Mouse (Mus musculus) natural killer cell, adult 2 months (primary cell): ENCODE results near the gene Utp11.

Experiments used
- DNase-seq, 2 experiments: peaks; one replicate each; pipeline ENCODE4 v3.0.0; 2022; ENCODE audit warnings: low spot score in 2 of 2

Utp11 gene

DNA sequence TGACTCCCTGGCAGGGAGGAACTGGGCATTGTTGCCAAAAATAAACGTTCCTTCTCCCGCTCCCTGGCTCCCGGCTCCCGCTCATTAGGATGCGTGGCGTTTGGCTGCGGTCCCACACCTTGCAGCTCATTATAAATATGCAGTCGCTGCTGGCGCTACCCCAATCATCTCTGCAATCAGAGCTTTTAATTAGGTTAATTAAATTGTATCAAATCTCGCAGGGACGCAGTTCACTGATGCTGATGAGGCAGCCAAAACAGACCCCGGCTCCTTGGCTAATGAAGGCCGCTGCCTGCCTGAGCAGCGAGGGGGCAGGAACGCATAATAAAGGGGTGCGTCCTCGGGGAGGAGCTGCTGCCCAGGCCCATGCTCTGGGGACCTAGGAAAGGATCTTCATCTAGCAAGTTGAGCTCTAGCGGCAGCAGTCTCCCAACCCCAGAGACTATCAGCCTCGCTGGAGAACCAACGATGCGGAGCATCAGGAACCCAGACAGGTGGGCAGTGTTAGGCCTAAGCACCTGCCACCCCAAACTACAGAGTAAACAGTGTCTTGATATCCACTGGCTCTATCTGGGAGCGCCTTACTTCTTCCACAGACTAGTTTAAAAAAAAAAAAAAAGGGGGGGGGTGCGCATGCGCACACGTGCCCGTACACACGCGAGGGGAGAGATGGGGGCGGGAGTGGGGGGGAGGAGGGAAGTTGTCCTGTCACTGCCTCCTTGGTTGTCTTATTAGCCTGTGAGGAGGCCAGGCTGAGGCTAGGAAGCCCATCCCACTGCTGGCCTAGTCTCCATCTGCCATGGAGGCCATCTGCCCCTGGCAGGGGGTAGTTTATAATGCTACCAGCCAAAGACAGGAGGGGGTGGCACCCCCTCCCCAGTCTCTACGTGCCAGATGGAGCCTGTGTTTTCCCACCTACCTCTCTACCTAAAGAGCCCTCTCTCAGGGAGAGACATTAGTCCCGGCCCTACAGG is 20.8 kb downstream of the Utp11 start:
- DNase-seq, result no peak

- DNase-seq, result no peak
These were observed 21.8 kb downstream of the Utp11 start for GRCm38 (mm10) chr4:124671583-124671982.

DNA sequence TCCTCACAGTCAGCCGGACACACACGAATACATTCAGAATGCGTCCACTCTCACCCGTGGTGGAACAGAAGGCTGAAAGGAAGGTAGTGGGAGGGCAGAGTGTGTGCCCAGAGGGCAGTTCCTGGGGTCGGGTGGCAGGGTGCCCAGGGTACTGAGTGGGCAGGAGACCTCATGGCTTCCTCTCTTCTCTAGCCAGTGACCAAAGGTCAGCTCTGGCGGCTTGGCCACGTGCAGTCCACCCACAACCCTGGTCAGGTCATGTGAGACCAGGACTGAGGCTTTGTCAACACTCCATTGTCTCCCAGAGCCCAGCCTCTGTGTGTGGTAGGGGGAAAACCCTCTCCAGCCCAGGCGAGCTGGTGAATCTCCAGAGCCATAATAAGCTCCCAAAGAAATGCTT is 23.2 kb downstream of the Utp11 start:
- DNase-seq, result no peak

- DNase-seq, result no peak
These were observed 25.3 kb downstream of the Utp11 start for GRCm38 (mm10) chr4:124668078-124668477.

- no peak for DNase-seq
These were observed 25.8 kb downstream of the Utp11 start for GRCm38 (mm10) chr4:124667476-124668033.

DNA sequence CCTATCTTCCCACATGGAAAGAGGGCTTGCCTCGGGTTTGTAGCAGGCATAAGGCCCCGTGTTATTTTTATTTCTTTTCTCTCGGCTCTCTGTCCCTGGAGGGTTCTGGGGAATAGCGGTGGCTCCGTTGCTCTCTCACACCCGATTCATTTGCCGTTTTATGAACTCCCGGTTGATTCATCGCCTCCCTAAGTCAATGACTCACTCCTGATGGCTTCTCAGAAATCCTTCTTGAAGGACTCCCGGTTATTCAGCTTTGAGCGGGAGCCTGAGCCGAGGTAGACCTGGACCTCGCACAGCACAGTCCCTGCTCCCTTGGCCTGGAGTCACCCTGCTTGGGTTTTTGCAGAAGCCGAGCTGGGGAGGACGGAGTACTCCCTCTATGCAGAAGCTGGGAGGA is 28.8 kb downstream of the Utp11 start:
- no peak for DNase-seq

GRCm38 (mm10) chr4:124664185-124664584 is 29.2 kb downstream of the Utp11 start:
- no peak for DNase-seq

DNA sequence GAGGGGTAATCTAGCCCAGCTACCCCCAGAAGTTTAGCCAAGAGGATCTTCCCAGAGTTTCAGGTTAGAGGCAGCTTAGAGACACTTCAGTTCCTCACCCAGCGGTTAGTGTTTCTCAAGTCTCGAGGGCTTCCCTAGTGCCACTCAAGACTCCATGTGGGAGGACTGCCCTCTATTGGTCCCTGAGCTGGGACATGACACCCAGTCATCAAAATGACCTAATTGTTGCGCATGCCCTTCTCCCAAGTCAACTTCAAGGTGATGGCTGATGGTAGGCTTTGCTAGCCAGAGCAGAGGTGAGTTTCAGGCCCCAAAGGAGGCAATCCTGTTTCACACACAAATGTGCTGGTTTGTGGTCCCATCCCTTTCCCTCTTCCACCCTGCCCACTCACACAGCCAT is 30.4 kb downstream of the Utp11 start:
- DNase-seq, result no peak

DNA sequence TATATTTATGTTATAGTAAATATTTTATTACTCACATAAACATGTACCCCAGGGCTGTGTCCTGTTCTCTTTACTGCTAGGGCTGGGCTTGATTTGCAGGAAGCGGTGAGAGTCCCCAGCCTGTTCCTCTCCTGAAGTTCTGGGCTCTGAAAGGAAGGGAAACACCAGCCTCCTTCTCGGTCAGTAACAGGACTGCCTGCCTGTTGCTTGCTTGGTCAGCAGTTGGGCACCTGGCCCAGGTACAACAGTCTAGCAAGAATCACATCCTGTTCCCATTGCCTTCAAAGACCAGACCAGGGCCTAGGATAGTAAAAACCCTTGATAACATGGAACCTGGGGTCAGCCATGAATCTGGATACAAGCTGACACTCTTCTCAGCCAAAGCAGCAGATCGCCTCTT is 32.8 kb downstream of the Utp11 start:
- no peak for DNase-seq

DNA sequence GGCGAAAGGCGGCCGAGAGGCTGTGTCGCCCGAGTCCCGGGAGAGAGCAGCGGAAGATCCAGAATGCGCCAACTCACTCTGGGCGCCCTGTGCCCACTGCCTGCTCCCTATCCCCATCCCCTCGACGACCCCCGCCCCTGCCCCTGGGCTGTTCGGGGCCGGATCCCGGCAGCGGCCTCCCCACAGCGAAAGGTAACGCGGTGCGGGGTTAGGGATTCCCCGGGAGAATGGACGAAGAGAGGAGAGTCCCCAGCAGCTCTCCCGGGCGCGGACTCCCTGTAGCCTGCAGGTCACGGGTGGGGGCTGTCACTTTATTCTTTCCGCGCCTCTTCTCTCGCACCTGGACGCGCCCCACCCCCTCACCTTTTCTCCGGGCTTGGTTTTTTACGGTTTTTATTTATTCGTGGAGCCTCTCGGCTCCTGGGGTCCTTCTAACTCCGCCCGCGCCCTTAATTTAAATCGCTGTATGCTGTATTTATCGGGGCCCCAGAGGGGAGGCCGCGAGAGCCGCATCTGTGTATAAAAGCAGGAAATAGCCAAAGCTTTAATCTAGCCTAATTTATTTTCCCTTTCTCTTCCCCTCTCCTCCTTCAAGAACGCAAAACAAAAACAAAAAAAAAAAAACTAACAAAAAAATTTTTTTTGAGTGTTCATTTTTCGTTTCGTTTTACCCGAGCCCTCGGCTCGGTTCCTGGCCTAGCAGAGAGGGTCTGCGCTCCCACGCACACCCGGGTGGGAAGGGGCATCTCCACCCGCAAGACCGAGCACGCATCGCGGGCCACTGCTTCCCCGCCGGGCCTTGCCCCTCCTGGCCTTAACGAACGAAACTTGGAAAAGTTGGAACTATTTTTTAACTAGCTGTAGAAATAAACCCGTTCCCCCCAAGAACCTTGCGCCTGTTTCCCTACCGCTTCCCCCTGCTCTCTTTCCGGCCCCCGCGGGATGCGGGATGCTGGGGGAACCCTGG is 33.9 kb downstream of the Utp11 start:
- DNase-seq, result no peak

GRCm38 (mm10) chr4:124658412-124658851 is 35.0 kb downstream of the Utp11 start:
- no peak for DNase-seq

DNA sequence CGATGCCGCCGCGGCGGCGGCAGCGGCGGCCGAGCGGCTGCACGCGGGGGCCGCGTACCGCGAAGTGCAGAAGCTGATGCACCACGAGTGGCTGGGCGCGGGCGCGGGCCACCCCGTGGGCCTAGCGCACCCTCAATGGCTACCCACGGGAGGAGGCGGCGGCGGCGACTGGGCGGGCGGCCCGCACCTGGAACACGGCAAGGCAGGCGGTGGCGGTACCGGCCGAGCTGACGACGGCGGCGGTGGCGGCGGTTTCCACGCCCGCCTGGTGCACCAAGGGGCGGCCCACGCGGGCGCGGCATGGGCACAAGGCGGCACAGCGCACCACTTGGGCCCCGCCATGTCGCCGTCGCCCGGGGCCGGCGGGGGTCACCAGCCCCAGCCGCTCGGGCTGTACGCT is 35.6 kb downstream of the Utp11 start:
- no peak for DNase-seq

DNA sequence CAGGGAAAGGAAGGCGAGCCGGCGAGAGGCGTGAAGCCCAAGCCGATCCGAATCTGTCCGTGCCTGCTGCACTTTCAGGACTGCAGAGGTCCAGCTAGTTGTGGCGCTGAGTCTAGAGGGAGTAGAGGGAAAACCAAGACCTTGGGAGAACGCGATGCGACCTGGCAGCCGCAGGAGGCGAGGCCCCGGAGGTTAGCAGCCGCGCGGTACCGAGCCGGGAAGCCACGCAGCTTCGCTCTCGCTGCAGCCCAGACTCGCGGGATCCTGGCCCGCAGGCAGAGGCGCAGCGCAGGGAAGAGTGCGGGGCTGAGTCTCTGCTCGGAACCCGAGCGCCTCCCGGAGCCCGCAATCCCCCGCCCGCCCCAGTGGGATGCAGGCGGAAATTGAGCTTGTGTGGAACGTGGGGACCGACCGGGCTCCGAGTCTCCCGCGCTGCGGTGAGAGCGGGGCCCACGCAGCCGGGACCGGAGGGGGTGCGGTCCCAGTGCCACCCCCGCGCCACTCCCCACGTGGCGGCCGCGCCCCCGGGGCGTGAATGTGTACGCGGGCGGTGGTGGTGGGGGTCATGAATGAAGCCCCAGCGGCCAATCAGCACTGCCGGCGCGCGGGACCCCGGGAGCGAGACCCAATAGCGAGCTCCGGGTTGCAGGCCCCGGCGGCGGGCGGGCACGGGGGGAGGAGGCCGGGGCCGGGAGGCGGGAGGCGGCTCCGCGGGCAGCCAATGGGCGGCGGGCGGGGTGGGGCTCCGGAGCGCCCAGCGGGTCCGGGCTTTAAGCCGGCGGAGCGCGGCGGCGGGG is 36.3 kb downstream of the Utp11 start:
- peak in 1 of 2 experiments; percentile 8 for DNase-seq

DNA sequence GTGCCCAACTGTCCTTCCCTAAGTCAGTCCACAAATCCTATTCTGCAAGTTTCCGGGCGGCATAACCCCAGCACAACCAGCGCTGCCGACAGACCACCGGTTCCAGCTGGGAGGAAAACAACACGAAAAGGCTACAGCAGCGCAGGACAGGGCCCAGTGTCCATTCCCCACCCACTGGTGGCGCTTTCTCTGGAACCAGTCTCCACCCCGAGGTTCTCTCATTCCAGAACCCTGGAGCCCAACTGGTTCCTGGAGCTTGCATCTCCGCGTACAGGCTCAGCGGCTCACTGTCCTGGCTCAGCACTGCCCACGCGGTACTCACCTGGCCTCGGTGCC is 36.9 kb downstream of the Utp11 start, which contains the start of gene Pou3f1:
Gene Pou3f1, plus strand, starts transcription at position 290 of the 336 bp plus-strand sequence.
- DNase-seq, result no peak

DNA sequence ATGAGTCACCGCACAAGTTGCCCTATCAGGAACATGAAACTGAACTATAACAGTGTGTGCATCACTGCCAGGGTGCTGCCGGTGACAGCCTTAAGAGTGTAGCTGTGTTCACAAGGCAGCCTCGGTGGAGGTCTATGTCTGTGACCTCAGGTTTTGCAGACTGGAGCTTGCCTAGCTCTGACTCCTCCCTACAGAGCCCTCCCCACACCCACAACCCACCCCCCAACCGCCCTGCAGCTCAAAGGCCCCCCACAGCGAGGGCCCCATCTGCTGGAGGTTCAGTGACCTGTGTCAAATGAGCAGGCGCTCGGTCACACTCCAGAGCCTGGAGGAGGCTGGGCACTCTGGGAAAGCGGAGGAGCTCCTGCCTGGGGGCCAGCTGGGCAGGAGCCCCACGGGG is 40.5 kb downstream of the Utp11 start:
- no peak for DNase-seq

GRCm38 (mm10) chr4:124647909-124648308 is 45.5 kb downstream of the Utp11 start:
- no peak for DNase-seq

DNA sequence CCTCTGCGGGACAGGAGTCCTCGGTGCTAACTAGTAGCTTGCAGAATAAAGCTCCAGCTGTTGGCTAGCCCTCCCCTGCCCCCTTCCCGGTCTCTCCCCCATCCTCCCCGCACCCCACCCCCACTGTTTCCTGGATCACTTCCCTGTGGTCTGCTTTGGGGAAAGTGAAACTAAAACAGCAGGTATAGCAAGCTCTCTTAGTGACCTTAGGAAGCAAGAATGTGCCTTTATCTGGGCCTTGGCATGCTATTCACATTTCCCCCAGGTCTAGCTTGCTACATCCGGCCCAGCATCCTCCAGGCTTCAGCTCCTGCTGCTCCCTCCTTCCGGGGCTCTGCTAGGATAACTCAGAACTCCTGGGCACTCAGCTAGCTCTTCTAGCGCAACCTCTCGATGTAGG is 46.8 kb downstream of the Utp11 start:
- DNase-seq, result no peak

GRCm38 (mm10) chr4:124644974-124645433 is 48.4 kb downstream of the Utp11 start:
- DNase-seq, result no peak

GRCm38 (mm10) chr4:124643859-124644258 is 49.5 kb downstream of the Utp11 start:
- no peak for DNase-seq

GRCm38 (mm10) chr4:124639715-124640114 is 53.7 kb downstream of the Utp11 start:
- no peak for DNase-seq

DNA sequence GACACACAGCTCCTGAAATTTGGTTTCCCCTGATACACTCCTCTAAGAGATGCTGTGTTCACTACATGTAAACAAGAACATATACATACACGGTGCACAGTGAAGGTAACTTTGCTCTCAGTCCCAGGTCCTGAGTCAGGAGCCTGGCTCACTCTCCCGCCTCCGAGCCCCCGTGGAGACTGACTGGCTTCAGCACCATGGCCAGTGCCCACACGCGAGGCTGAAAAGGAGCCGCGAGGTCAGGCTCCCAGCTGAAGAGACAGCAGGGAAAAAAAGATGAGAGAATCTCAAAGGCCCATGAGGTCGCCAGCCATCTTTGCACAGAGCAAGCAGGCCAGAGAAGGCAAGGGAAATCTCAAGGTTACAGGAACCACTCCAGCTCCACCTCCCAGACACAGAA is 60.1 kb downstream of the Utp11 start:
- DNase-seq, result no peak
